Mouse (Mus musculus) olfactory bulb, adult 2 months (tissue): Measurements from ENCODE around the gene Prkacb.

Experiments used
- CTCF ChIP-seq: fragments of 200-500 bp; IDR thresholded peaks from 2 replicates; pipeline ENCODE4 v1.5.1; 2012; ENCODE audit warnings: low read depth, mild to moderate bottlenecking, low read length, moderate library complexity; ENCODE audit not compliant: insufficient read depth
- POLR2A ChIP-seq: fragments of 200-500 bp; IDR thresholded peaks from 2 replicates; pipeline ENCODE4 v1.6.1; 2012; ENCODE audit warnings: mild to moderate bottlenecking, low read depth, low read length, moderate library complexity; ENCODE audit not compliant: insufficient read depth

DNA sequence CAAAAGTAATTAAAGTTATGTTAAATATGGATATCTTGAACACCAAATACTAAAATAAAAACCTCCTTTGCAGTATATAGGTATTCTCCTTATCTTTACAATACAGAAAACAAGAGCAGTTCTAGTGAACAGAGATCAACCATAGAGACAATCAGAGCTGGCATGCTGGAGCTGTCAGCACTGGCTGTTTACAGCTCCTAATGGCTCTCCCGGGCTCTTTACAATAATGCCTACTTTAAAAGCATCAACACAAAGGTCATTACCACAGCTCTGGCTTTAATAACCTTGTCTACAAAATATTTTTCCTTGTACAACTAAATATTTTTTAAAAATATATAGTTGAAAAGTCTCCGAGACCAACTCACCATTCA, 43.2 kb downstream of the Prkacb start:
- no peak for TF ChIP-seq POLR2A
- TF ChIP-seq CTCF, result no peak
